Mouse (Mus musculus) MEL (cell line): ENCODE results near the gene Pnpla1. TPM values are rescaled to one million over a fixed set of nuclear protein-coding genes. Genes with fewer than 3 reads are reported as not detected.

Source experiments
- DNase-seq: peaks from one replicate; pipeline ENCODE4 v3.0.0; 2011; ENCODE audit warnings: low read depth, low spot score
- H3K27ac ChIP-seq: 2 replicates; pipeline ENCODE4 v1.5.1; 2012; ENCODE audit warnings: low read depth, mild to moderate bottlenecking, control low read depth, low read length, moderate library complexity; ENCODE audit not compliant: control insufficient read depth
- H3K27me3 ChIP-seq, 2 experiments: fragments of 150-350 bp in 1 of 2; sonication (generic) in 1 of 2; 2 replicates each; pipeline ENCODE4 v1.6.1; 2012; ENCODE audit warnings: low read length in 2 of 2, mild to moderate bottlenecking in 2 of 2, improper control_type of control experiment in 1 of 2, moderate library complexity in 1 of 2; ENCODE audit not compliant: insufficient read depth in 2 of 2, control insufficient read depth in 1 of 2
- H3K36me3 ChIP-seq, 2 experiments: 2 replicates each; pipeline ENCODE4 v1.6.1; 2012 to 2014; ENCODE audit warnings: low read length in 2 of 2, improper control_type of control experiment in 1 of 2, inconsistent platforms in 1 of 2, mild to moderate bottlenecking in 1 of 2; ENCODE audit not compliant: insufficient read depth in 2 of 2, control insufficient read depth in 1 of 2
- H3K4me1 ChIP-seq, 2 experiments: fragments of 150-350 bp in 1 of 2; sonication (generic) in 1 of 2; 2 replicates each; pipeline ENCODE4 v1.6.1; 2012; ENCODE audit warnings: low read length in 2 of 2, improper control_type of control experiment in 1 of 2, mild to moderate bottlenecking in 1 of 2; ENCODE audit not compliant: insufficient read depth in 2 of 2, control insufficient read depth in 1 of 2
- H3K4me3 ChIP-seq, 2 experiments: fragments of 150-350 bp in 1 of 2; sonication (generic) in 1 of 2; 2 replicates each; pipeline ENCODE4 v1.5.1; 2012; ENCODE audit warnings: low read depth in 2 of 2, low read length in 2 of 2, mild to moderate bottlenecking in 2 of 2, moderate library complexity in 2 of 2, control low read depth in 1 of 2, improper control_type of control experiment in 1 of 2; ENCODE audit not compliant: control insufficient read depth in 1 of 2, insufficient read depth in 1 of 2
- H3K79me2 ChIP-seq: 2 replicates; pipeline ENCODE4 v1.6.1; 2012; ENCODE audit warnings: mild to moderate bottlenecking, low read length, moderate library complexity; ENCODE audit not compliant: control insufficient read depth, poor library complexity, insufficient read depth
- H3K9ac ChIP-seq: 2 replicates; pipeline ENCODE4 v1.6.1; 2012; ENCODE audit warnings: low read depth, mild to moderate bottlenecking, control low read depth, low read length, moderate library complexity; ENCODE audit not compliant: control insufficient read depth, poor library complexity, severe bottlenecking
- H3K9me3 ChIP-seq: fragments of 150-350 bp; sonication (generic); replicated peaks from 2 replicates; pipeline ENCODE4 v1.6.1; 2012; ENCODE audit warnings: mild to moderate bottlenecking, low read length, improper control_type of control experiment, moderate library complexity; ENCODE audit not compliant: insufficient read depth
- CHD1 ChIP-seq: IDR thresholded peaks from 2 replicates; pipeline ENCODE4 v1.6.1; 2012; ENCODE audit warnings: low read depth, mild to moderate bottlenecking, inconsistent platforms, low read length, improper control_type of control experiment
- E2F4 ChIP-seq: IDR thresholded peaks from 2 replicates; pipeline ENCODE4 v1.6.1; 2011; ENCODE audit warnings: low read depth, low read length, improper control_type of control experiment, borderline replicate concordance
- GABPA ChIP-seq: IDR thresholded peaks from 2 replicates; pipeline ENCODE4 v1.6.1; 2012; ENCODE audit warnings: low read depth, mild to moderate bottlenecking, inconsistent platforms, low read length, improper control_type of control experiment, moderate library complexity
- KAT2A ChIP-seq: conservative IDR thresholded peaks from 2 replicates; pipeline ENCODE4 v1.6.1; 2012; ENCODE audit warnings: low read depth, low read length, improper control_type of control experiment, inconsistent platforms
- MAX ChIP-seq: IDR thresholded peaks from 2 replicates; pipeline ENCODE4 v1.6.1; 2011; ENCODE audit warnings: low read length, improper control_type of control experiment
- MAZ ChIP-seq: IDR thresholded peaks from 2 replicates; pipeline ENCODE4 v1.6.1; 2012; ENCODE audit warnings: low read depth, mild to moderate bottlenecking, inconsistent platforms, low read length, improper control_type of control experiment
- MYB ChIP-seq: IDR thresholded peaks from 2 replicates; pipeline ENCODE4 v1.6.1; 2011; ENCODE audit warnings: mild to moderate bottlenecking, low read depth, low read length, improper control_type of control experiment
- MYC ChIP-seq: IDR thresholded peaks from 2 replicates; pipeline ENCODE4 v1.6.1; 2011; ENCODE audit warnings: low read depth, mild to moderate bottlenecking, low read length, improper control_type of control experiment, moderate library complexity
- NELFE ChIP-seq: IDR thresholded peaks from 2 replicates; pipeline ENCODE4 v1.6.1; 2011; ENCODE audit warnings: low read depth, low read length, improper control_type of control experiment
- NRF1 ChIP-seq: IDR thresholded peaks from 2 replicates; pipeline ENCODE4 v1.6.1; 2014; ENCODE audit warnings: low read depth, mild to moderate bottlenecking, inconsistent platforms, low read length, improper control_type of control experiment, moderate library complexity; ENCODE audit not compliant: poor library complexity, insufficient read depth, severe bottlenecking
- POLR2AphosphoS2 ChIP-seq: IDR thresholded peaks from 2 replicates; pipeline ENCODE4 v1.6.1; 2011; ENCODE audit warnings: low read length, improper control_type of control experiment
- RAD21 ChIP-seq: IDR thresholded peaks from 2 replicates; pipeline ENCODE4 v1.6.1; 2011; ENCODE audit warnings: mild to moderate bottlenecking, low read depth, low read length, improper control_type of control experiment
- SIN3A ChIP-seq: IDR thresholded peaks from 2 replicates; pipeline ENCODE4 v1.6.1; 2012; ENCODE audit warnings: low read length, improper control_type of control experiment, inconsistent platforms
- TBP ChIP-seq: IDR thresholded peaks from 2 replicates; pipeline ENCODE4 v1.8.0; 2011; ENCODE audit warnings: low read depth, low read length, improper control_type of control experiment
- UBTF ChIP-seq: IDR thresholded peaks from 2 replicates; pipeline ENCODE4 v1.6.1; 2012; ENCODE audit warnings: low read depth, mild to moderate bottlenecking, inconsistent platforms, low read length, improper control_type of control experiment, moderate library complexity, borderline replicate concordance; ENCODE audit not compliant: insufficient read depth
- USF1 ChIP-seq: IDR thresholded peaks from 2 replicates; pipeline ENCODE4 v1.6.1; 2014; ENCODE audit warnings: low read depth, mild to moderate bottlenecking, inconsistent platforms, low read length, improper control_type of control experiment, moderate library complexity
- ZC3H11A ChIP-seq: IDR thresholded peaks from 2 replicates; pipeline ENCODE4 v1.6.1; 2012; ENCODE audit warnings: low read depth, mild to moderate bottlenecking, inconsistent platforms, low read length, improper control_type of control experiment
- ZKSCAN1 ChIP-seq: IDR thresholded peaks from 2 replicates; pipeline ENCODE4 v1.6.1; 2012; ENCODE audit warnings: low read depth, mild to moderate bottlenecking, inconsistent platforms, low read length, improper control_type of control experiment, moderate library complexity
- polyA plus RNA-seq, 2 experiments: library from polyadenylated mRNA; stranded (reverse) in 1 of 2; unstranded in 1 of 2; fragments of >175 nt in 1 of 2; fragments of >200 nt in 1 of 2; gene quantifications; 2 replicates each; pipeline versions ENCODE4 v1.2.1 to v1.2.4; 2012; ENCODE audit warnings: low replicate concordance in 2 of 2, low read depth in 1 of 2; ENCODE audit not compliant: insufficient read length in 2 of 2, insufficient read depth in 1 of 2, missing spikeins in 1 of 2
- total RNA-seq: library from RNA; depleted of rRNA; stranded (reverse); fragments of 300-350 nt; gene quantifications from 2 replicates; pipeline ENCODE4 v1.2.3, GENCODE M21; 2012; rRNA removed

The Pnpla1 gene
- 0.08 TPM in 1 of 2 replicates, not detected in the other for total RNA-seq
- polyA plus RNA-seq = under 1 TPM in 1 of 2 experiments, not detected in 1; 0.38 TPM

DNA sequence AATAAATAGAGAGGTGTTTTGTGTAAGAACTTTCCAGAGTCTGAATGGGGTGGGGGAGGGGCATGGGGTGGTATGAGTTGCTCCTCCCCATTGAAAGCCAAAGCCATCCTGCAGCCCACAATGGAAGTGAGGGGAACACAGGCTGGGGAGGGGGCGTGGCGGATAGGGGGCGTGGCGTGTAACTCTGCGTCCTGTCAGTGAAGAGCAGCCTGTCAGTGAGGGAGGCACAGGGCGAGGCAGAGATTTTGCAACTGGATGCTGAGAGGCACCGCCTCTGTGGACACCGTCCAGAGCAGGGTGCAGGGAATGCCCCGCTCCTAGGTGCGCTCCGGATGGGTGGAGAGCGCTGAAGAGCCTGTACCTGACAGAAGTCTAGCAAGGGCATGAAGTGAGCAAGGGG is at the start of gene Pnpla1:
Gene Pnpla1, plus strand, starts transcription at position 207 of the 400 bp plus-strand sequence.
- no peaks in the 10 kb centered on the region for H3K36me3 ChIP-seq
- TF ChIP-seq MAZ (no peak), MYB (no peak), UBTF (no peak)
- no peak within 1 kb of the TSS for H3K27ac ChIP-seq
- no peak for DNase-seq
- H3K27me3 ChIP-seq = peaks cover 0 to 3% of the 10 kb centered on the region in 2 experiments; a peak in 1 of 4 replicates
- no peak within 1 kb of the TSS for H3K4me3 ChIP-seq
- H3K79me2 ChIP-seq = no peaks in the 10 kb centered on the region
- no peak within 1 kb of the TSS for H3K9ac ChIP-seq
- no peaks in the 10 kb centered on the region for H3K9me3 ChIP-seq
- peaks cover 0 to 2% of the 10 kb centered on the region in 2 experiments; a peak in 1 of 4 replicates for H3K4me1 ChIP-seq

DNA sequence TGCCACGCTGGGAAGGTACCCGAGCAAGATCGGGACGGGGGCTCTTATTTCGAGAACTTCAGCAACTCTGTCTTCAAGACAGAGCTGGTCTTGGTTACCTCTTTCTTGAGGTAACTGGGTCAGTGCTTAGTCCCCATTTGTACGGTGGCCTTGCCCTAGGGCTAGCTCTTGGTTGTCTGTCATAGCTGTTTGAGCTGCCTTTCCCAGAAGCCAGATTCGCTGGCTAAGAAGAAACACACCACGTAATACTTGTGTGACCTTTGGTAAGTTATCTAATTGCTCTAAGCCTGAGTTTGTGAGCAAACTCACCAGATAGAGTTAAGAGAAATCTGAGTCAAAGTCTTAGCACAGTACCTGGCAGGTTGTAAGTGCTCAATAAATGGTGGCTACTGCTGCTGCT is 49.5 kb upstream of the Pnpla1 start:
- no peak for TF ChIP-seq MYC
- Histone ChIP-seq H3K4me1 (peaks cover 13 to 27% of the 10 kb centered on the region in 2 experiments), H3K4me3 (no peak overlapping the region), H3K9me3 (no peaks in the 10 kb centered on the region), H3K27ac (no peak overlapping the region), H3K36me3 (peaks cover 0 to 24% of the 10 kb centered on the region in 2 experiments; a peak in 2 of 4 replicates), H3K9ac (no peak overlapping the region), H3K79me2 (no peaks in the 10 kb centered on the region), H3K27me3 (no peaks in the 10 kb centered on the region)
- no peak for DNase-seq

DNA sequence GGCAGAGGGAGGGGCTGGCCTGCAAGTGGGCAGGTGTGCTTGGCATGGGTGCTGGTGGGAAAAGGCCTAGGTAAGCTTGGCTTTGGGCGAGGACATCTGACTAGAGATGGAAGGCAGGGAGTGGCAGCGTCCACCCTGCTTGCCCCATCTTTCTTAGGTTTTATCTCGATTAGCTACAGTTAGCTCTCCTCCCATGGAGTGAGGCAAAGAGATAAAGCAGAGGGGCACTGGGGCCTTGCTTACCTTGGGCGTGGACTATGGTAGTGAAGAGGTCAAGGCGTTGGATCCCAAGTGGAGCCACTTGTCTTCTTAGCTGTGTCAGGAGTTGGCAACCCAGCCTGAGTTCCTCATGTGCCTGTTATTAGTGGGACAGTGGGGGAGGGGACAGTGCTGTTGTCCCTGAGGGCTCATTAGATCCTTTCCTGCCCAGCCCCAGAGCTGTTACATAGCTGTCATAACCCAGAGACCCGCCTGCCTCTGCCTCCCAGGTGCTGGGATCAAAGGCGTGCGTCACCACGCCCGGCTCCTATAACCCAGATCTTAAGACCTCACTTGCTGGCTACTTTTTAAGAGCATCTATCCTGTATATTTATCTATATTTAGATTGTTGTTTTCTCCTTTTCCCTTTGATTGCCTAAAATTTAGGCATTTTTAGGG is 48.9 kb upstream of the Pnpla1 start:
- no peak for DNase-seq
- H3K4me1 ChIP-seq = peaks cover 7 to 21% of the 10 kb centered on the region in 2 experiments
- no peaks in the 10 kb centered on the region for H3K9me3 ChIP-seq
- H3K36me3 ChIP-seq = peaks cover 0 to 19% of the 10 kb centered on the region in 2 experiments; a peak in 2 of 4 replicates
- H3K27me3 ChIP-seq = no peaks in the 10 kb centered on the region
- H3K9ac ChIP-seq = no peak overlapping the region
- H3K79me2 ChIP-seq = no peaks in the 10 kb centered on the region
- no peak overlapping the region for H3K27ac ChIP-seq
- no peak overlapping the region for H3K4me3 ChIP-seq
- no peak for TF ChIP-seq KAT2A
- TF ChIP-seq MYC = no peak
- no peak for TF ChIP-seq POLR2AphosphoS2
- no peak for TF ChIP-seq ZC3H11A
- no peak for TF ChIP-seq GABPA
- TF ChIP-seq MYB = no peak
- TF ChIP-seq MAX = no peak
- no peak for TF ChIP-seq ZKSCAN1
- TF ChIP-seq NRF1 = no peak
- TF ChIP-seq CHD1 = no peak
- TF ChIP-seq UBTF = no peak
- TF ChIP-seq RAD21 = no peak
- TF ChIP-seq NELFE = no peak
- no peak for TF ChIP-seq USF1
- TF ChIP-seq E2F4 = no peak
- no peak for TF ChIP-seq SIN3A
- no peak for TF ChIP-seq TBP
